Mouse (Mus musculus) kidney, adult 11 months (tissue): ENCODE results near the gene Smyd5.
"Not testable (repeated sequence)": the region's sequence is repeated elsewhere in the genome, so short reads cannot be mapped to it uniquely, and the experiment has no call there.

Experiments
- DNase-seq: peaks from one replicate; pipeline ENCODE4 v3.0.0; 2022

Smyd5 gene

DNA sequence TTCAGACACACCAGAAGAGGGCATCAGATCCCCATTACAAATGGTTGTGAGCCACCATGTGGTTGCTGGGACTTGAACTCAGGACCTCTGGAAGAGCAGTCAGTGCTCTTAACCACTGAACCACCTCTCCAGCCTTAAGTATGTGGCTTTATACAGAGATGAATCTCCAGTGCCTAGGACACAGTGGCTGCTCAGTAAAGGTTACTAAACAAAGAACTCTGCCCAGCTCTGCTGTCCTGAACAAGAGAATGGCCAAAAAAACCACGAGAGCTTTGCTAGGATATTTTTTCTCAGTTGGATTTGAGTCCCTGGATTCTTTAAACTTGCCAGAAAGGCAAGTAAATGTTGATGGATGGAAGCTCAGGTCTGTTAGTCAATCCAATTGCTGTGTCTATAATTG lies 18.4 kb downstream of the Smyd5 start:
- DNase-seq, result not testable (repeated sequence)

DNA sequence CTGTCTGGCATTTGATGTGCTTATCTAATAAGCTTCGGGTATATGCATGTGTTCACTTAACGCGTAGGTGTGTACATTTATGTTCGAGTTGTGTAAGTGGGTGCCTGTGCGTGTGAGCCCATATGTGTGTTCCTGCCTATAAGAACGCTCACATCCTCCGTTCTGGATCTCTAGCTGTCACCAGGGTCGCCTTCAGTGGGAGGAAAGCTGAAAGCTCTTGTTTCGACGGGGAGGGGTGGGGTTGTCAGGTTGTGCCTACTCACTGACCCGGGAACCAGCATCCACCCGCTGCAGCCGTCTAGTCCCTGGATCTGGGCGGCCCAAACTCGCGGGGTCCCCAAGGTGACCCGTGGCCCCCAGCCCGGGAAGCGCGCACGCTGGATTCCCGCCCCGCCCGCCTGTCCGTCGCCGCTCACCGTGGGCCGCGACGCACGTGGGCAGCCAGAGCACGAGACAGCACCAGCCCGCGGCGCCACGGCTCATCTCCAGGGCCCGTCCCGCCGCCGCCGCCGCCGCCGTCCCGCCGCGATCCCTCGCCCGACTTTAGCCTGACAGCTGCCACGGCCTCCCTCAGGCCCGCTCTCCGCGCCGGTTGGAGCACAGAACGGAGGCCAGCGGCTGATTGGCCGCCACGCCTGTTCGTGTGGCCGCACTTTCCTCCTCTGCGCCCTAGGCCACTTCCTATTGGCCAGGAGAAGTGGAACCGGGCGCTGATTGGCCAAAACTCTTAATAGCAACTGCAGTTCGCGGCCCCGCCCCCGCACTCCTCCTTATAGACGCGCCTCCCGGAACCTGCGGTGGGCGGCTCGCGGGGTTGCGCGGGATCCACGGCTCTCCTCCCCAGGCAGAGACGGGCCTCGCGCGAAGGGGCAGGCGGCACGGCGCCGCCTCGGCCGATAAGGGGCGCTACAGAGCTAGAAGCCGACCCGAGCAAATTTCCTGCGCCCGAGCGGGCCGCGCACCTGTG lies 19.2 kb downstream of the Smyd5 start, which contains the start of gene Cct7:
Gene Cct7, plus strand, starts transcription at position 818 of the 967 bp plus-strand sequence.
- peak; percentile 99 for DNase-seq

DNA sequence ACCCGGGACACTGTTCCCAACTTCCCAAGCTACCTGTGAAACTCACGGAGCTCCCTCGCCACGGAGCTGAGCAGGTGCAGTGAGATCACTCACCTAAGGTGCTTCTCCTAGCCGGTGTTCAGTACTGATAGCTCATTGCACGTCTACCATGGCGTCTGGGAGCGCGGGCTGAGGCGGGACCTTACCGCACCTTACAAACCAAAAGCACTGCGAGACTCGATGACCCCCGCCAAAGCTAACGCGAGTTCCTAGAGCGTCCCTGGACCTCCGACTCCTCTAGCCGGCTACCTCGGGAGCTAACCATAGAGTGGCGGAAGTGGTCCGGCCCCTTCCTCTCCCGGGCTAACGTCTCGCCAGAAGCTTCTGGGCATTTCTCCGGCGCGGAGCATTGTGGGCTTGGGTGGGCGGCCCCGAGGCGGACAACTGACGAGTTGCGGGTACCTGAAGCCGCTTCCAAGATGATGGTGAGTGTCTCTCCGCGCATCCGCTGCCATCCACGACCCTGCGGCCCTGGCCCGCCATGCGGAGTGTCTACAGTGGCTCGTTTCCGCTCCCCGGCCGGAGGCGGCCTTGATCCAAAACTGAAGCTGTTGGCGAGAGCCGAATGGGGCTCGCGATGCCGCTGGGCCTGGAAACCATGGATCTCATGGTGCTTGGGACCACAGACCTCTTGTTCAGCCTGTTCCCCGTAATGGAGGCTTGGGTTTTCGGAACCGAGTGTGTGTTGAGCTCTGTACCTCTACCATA lies 20.0 kb downstream of the Smyd5 start, which contains the start of gene Pradc1:
Gene Pradc1, minus strand, starts transcription at position 307 of the 747 bp plus-strand sequence.
- DNase-seq, result peak; percentile 99

DNA sequence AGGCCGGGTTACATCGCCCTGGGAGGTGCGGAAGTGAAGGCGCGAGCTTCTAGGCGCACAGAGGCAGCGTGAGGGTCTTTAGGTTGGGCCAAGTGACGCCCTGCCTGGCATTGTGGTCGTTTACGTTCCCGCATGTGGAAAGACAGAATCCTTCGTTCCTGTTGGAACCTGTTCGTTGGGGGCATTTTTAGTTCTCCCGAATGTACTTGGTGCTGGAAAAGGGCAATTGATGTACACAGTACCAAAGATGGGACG lies 20.5 kb downstream of the Smyd5 start:
- no peak for DNase-seq

DNA sequence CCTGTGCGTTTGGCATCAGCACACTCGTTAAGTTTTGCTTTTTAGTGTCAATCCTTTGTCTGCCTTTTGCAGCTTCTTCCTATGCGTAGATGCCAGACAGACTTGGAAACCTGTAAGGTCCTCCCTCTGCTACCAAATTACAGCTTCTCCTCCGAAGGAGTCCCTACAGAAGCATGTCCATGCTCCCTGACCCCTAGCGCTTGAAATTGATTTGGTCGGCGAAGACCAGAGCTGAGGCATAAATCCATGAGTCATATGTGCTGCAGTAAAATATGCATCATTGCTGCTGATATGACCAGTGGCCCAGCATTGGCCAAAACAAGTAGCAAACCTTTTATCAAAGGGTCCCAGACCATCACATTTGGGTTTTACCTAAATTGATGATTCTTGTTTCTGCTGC lies 21.0 kb downstream of the Smyd5 start:
- peak; percentile 12 for DNase-seq

DNA sequence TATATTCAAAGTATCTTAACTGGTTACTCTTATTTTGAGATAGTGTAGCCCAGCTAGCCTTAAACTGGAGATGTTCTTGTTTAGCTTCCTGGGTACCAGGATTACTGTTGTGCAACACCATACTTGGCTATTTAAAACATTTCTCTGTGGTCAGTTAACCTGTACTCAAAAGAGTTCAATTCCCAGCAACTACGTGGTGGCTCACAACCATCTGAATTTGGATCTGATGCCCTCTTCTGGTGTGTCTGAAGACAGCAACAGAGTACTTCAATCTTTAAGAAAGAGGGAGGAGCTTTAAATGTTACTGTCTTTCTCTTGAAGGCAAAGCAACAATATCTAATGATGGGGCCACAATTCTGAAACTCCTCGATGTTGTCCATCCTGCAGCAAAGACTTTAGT lies 27.8 kb downstream of the Smyd5 start:
- DNase-seq, result no peak

DNA sequence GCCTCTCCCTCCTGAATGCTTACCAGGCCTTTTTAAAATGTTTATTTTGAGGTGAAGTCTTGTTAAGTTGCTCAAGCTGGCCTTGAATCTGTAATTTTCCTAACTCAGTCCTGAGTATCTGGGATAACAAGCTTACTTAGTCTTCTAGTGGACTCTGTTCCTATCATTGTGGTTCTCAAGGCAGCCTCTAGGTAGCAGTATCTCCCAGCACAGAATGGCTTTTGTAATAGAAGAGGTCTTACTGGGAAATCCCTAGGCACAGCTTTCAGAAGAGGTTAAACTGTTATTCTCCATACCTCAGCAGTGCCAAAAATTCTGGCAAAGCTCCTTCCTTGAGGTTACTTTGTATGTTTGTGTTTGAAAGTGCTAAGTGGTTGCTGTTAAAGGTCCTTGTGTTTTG lies 33.6 kb downstream of the Smyd5 start:
- no peak for DNase-seq

DNA sequence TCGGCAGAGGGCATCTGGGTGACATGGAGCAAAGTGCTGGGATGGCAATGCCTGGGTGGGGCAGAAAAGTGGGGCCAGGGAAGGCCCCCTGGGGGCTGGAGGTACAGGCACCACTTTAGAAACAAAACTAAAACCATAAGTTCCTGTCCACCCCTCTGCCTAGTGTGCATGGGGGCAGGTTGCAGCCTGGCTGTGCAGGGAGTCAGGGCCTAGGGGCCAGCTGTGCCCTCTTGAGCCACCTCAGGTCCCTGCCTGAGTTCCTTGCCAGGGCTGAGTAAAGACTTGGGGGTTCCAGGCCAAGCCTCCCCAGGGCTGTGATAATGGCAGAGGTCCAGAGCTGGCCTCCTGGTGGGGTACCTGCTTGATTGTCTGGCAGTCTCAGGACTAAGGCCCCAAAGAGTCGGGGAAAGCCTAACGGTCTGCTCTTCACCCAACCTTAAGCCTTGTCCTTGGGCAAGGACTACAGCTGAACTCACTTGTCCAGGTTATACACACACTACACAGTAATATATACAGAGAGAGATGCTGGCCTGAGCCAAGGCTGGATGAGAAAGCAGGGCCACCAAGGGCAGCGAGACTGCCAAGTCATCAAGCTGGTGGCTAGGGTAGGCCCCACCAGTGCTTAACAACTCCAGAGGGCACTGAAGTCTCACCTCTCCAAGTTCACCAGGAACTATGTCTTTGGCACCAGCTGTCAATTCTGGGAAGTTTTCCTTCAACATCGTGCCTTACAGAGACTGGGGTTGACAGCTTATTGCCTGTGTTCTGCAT lies 38.1 kb downstream of the Smyd5 start:
- DNase-seq, result no peak

DNA sequence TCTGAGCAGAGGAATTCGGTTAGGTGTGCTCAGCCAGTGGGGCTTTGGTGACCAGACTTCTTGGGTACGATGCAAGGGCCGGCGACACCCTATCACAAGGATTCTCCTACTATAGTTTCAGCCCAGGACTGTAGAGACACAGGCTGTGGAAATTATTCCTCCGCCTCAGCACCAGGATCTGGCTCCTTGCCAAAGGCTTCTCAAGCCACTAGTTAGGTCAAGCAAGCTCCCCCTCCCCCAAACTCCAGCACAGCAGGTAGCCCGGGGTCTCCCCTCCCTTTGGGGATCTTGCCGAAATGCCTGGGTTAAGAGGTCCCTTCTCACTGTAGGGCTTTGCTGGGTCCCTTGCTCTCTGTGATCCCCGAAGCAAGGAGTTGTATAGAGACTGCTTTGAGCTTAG lies 40.2 kb downstream of the Smyd5 start:
- no peak for DNase-seq

DNA sequence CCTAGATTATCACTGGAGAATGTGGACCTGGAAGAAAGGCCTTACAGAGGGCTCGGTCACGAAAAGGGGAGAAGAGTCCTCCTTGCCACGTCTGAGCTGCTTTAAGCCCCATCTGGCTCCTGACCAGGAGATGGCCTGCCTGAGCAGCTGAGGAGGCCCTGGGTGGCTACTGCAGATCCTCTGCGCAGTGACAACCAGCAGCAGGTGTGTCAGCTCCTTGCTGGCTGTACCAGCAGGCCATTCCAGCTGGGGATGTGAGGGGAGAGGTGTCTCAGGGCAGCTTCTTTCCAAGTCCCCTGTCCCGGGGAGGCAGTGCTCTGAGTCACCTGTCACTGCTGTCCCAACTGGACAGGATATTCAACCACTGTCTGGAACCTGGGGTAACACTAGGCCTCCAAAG lies 40.8 kb downstream of the Smyd5 start:
- no peak for DNase-seq

DNA sequence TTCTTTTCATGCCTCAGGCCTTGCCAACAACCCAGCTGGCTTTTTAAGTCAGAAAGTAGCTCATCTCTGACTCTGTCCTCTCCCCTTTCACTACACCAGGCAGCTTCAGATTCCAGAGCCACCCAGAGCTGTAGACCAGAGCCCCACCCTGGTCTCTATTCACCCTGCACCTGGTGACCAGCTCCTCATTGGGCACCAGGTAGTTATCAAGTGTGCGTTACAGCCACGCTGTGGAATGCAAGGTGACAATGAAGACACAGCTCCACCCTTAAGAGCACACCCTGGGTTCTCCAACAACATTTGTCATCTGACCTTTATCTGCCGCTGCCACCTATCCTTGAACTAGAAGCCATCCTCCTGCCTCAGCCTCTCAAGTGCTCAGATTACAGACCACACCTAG lies 43.8 kb downstream of the Smyd5 start:
- DNase-seq, result no peak

DNA sequence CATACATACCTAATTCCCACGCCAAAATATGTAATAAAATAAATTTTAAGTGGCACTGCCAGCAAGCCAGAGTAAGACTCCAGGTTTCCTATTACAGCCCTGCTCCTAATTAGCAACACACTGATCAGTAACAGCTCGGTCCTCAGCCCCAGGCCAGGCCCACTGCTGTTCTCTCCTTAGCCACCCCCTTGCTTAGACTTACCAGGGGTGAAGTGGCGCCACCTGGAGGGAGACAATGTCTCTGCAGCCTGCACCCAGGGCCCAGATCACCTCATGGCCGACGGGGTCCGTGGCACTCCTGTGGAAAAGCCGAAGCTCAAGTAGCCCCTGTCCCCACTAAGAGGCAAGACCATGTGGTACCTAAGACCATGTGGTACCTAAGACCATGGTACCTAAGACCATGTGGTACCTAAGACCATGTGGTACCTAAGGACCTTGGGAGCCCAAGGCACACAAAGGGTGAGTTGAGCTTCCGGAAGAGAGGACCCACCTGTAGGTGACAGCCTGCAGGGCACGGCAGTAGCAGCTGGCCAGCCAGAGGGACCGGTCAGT lies 45.7 kb downstream of the Smyd5 start:
- no peak for DNase-seq

DNA sequence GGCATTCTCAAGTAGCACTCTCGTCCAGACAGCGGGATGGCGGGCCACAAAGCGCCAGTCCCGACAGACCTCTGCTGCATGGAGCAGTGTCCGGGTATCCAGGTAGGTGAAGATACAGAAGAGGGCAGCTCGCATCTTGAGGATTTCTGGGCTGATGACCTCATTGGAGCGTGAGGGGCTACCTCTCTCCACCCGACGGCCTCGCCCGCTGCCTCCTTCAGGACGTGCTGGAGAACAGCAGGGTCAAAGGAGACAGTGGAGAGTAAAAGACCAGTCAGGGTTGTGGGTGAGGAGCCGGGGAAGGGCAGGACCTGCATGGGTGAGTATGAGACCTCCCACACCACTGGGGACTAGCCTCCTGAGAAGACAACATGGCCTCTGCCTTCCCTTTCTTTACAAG lies 46.6 kb downstream of the Smyd5 start:
- no peak for DNase-seq

DNA sequence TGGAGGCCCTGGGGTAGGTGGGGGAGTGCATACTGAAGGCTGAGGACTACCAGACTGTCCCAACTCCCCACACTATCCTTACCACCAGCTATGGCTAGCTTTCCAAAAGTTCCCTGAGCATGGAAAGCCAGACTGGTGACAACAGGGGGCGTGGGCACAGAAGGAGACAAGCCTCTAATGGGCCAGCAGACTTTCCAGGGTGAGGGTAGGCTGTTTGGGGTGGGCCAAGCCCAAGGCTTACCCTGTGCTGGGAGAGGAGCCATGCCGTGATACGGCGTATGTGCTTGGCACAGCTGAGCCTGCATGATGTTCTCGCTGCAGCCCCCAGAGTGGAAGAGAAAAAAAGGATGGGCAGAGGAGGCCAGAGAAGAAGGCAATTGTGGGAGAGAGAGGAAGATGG lies 48.2 kb downstream of the Smyd5 start:
- no peak for DNase-seq

DNA sequence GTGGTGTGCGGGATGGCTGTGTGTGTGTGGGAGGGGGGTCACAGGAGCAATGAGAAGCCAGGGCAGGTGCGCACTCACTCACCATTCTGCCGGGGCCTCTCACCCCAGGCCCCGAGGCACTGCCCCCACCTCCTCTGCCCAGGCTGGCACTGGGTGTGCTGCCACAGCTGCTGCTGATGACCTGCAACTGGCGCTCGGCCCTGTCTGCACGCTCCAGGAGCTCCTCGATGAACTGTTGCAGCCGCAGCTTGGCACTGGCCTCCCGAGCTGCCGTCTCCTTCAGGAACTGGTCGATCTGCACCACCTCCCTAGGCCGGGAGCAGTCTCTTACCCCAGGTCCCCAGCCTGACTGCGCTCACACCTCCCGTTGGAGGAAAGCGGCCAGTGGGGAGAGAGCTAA lies 48.9 kb downstream of the Smyd5 start:
- no peak for DNase-seq

DNA sequence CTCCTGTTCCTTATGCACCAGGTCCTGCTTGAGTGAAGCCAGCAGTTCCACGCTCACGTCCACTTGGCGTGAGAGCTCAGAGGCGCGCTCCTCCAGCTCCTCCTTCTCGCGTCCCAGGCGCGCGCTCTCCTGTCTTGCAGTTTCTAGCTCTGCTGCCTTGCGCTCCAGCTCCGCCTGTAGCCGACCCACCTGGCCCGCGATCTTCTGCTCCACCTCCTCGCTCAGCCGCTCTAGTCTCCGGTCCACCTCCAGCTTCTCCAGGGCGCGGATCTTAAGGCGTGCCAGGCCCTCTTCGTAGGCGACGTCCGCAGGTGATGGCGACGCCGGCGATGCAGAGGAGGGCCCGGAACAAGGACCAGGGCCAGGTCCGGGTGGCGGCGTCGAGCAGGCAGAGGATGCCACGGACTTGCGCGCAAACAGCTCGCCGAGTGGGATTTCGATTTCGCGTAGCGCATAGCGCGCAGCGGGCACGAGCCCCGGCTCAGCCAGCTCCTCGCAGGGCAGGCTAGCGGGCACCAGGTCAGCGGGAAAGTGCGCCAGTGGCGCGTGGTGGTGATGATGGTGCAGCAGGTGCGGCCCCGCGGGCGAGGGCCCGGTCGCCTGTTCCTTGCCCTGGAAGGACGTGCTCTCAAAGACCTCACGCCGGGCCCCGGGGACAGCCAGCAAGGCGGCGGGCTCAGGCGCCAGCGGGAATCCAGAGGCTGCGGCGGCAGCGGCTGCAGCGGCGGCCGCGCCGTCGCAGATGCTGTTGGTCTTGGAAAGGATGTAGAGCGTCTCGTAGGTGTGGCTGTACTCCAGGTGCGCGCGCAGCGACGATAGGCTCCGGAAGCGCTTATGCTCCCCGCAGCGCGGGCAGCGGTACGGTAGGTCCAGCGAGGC lies 52.3 kb downstream of the Smyd5 start:
- DNase-seq, result no peak

DNA sequence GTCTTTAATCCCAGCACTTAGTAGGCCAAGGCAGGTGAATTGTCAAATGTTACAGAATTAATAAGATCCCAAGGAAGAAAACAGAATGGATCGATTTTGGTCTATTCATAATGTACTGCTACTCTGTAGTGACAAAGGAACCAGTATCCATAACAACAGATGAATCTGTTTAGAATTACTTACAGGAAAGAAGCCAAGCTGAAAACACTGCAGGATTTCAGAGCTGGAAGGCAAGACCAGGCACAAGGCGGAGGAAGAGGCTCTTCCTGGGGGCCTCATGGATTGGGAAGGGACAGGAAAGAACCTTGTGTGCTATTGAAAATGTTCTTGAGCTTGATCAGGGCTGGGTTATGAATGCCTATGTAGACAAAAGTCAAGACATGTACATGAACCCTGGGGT lies 53.9 kb downstream of the Smyd5 start:
- no peak for DNase-seq

DNA sequence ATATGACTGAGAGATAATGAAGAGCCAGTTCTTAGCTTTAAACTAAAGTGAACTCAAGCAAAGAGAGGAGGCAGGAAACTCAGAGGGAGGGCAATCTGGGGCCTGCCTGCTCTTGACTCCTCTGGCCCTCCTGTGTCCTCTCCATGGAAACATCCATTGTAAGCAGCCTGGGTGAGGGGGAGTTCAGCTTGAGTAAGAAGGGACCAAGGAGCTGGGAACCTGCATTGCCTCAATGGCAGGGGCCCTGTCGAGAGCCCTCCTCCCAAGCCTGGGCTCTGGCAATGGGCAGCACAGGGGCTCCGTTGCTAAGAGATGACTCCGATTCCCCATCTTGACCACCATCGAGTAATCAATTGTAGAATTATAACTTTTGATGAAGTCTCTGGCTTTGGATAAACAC lies 56.7 kb downstream of the Smyd5 start:
- no peak for DNase-seq

DNA sequence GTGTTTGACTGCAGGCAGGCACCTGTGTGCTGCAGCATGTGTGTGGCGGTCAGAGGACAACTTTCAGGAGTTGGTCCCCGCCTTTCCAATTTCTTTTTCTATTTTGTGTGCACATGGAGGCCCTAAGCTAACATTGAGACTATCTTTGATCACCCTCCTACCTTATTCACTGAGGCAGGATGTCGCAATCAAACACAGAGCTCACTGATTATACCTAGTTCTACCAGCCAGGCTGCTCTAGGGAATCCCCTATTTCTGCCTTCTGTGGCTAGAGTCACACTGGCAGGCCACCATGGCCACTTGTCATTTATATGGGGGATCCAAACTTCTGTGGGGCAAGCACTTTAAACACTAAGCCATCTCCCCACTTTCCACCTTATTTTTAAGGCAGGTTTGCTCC lies 57.9 kb downstream of the Smyd5 start:
- no peak for DNase-seq

DNA sequence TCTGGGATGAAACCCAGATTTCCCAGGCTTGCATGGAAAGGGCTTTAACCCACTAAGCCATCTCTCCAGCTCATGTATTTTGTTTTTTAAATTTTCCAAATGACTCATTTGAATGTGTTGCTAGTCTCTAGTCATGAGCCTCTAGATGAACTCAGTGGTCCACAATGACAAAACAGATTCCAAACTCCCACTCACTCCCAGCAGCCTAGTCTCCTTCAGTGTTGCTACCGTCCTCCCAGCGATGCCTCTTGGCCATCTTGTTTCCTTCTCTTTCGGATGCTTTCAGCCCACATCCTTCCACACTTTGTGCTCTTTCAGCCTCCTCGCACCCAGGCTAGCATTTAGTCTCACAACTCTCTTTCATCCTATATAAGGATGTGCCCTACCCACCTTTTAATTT lies 58.5 kb downstream of the Smyd5 start:
- no peak for DNase-seq

DNA sequence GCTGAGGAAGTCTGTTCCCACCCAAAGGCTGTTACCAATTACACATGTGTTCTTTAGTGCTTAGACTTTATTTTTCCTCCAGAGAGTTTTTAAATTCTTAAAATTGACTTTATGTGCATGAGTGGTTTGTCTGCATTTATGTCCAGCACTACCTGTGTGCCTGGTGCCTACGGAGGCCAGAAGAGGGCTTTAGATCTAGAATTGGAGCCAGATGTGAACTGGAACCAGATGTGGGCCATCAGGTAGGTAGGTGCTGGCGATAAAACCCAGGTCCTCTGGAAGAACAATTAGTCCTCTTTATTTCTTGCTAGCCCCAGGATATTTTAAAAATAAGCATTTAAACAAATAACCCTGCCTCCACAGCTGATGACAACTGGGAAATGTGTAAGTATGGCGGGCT lies 59.8 kb downstream of the Smyd5 start:
- DNase-seq, result no peak
